ENCODE assay signal across 26 mouse cellular contexts in the genomic region with DNA sequence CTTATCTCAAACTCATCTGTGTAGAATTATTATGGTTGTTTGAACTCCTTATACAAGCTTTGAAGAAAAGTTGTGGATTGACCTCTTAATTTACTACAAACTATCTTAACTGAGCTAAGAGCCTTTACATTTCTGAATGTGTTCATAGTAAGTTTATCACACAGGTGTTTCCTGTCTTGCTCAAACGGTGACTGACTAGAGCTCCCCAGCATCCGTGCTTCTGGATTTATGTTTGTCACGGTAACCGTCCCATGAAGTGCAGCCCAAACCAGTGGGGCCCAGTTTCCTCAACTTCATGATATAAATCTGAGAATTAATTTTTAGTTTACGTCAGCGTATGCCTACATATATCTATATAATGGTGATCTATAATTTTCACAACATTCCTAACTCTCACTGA.
DNase-seq lines count a peak whose midpoint lies in the region; ATAC-seq and TF ChIP-seq lines count a peak whose summit lies in the region.
"Had no signal": no experiment of that assay in that cellular context is flagged by ENCODE, and none has a peak within 500 bp of the region (broad histone marks: within the 10 kb centered on the region; RNA-seq: fewer than 3 reads in every experiment).

No protein-coding gene starts in this region.

- H3K36me3 ChIP-seq in forebrain, postnatal 0 days (ENCODE audit: insufficient read depth), result no peaks in the 10 kb centered on the region
- H3K36me3 ChIP-seq in hindbrain, embryonic 12.5 days, result no peaks in the 10 kb centered on the region
- H3K36me3 ChIP-seq: hindbrain, embryonic 15.5 days; limb, embryonic 12.5 days; neural tube, embryonic 12.5 days had no signal

- H3K4me1 ChIP-seq in forebrain, postnatal 0 days (ENCODE audit: insufficient read depth), result no peaks in the 10 kb centered on the region
- no peaks in the 10 kb centered on the region for H3K4me1 ChIP-seq in hindbrain, embryonic 12.5 days
- H3K4me1 ChIP-seq: forebrain, embryonic 13.5 days; hindbrain, embryonic 15.5 days; limb, embryonic 12.5 days; neural tube, embryonic 12.5 days had no signal

- H3K27ac ChIP-seq in forebrain, postnatal 0 days (ENCODE audit: low read depth, low read length), result no peak overlapping the region
- H3K27ac ChIP-seq in hindbrain, embryonic 12.5 days, result no peak overlapping the region
- H3K27ac ChIP-seq: forebrain, embryonic 13.5 days; hindbrain, embryonic 15.5 days; limb, embryonic 12.5 days; neural tube, embryonic 12.5 days had no signal

- no peak overlapping the region for H3K4me3 ChIP-seq in forebrain, postnatal 0 days (ENCODE audit: low read depth, low read length)
- no peak overlapping the region for H3K4me3 ChIP-seq in hindbrain, embryonic 12.5 days
- H3K4me3 ChIP-seq: forebrain, embryonic 13.5 days; heart, embryonic 12.5 days; hindbrain, embryonic 15.5 days; limb, embryonic 12.5 days; megakaryocyte, embryonic 14.5 days; neural tube, embryonic 12.5 days had no signal

- no peak for TF ChIP-seq CTCF in forebrain, postnatal 0 days (IDR thresholded peaks at IDR 0.05; ENCODE audit: low read depth)

- H3K27me3 ChIP-seq in forebrain, postnatal 0 days (ENCODE audit: insufficient read depth, low read length), result no peaks in the 10 kb centered on the region
- H3K27me3 ChIP-seq in hindbrain, embryonic 12.5 days, result no peaks in the 10 kb centered on the region
- H3K27me3 ChIP-seq: forebrain, embryonic 13.5 days; heart, embryonic 12.5 days; hindbrain, embryonic 15.5 days; limb, embryonic 12.5 days; megakaryocyte, embryonic 14.5 days; neural tube, embryonic 12.5 days had no signal

- no peak overlapping the region for H3K9ac ChIP-seq in forebrain, postnatal 0 days
- no peak overlapping the region for H3K9ac ChIP-seq in hindbrain, embryonic 12.5 days
- H3K9ac ChIP-seq: forebrain, embryonic 13.5 days; heart, embryonic 12.5 days; hindbrain, embryonic 15.5 days; limb, embryonic 12.5 days; liver, postnatal 0 days; neural tube, embryonic 12.5 days had no signal

- H3K9me3 ChIP-seq in forebrain, postnatal 0 days (ENCODE audit: low read length), result no peaks in the 10 kb centered on the region
- no peaks in the 10 kb centered on the region for H3K9me3 ChIP-seq in hindbrain, embryonic 12.5 days (replicated peaks)
- H3K9me3 ChIP-seq: forebrain, embryonic 13.5 days; heart, embryonic 12.5 days; hindbrain, embryonic 15.5 days; limb, embryonic 12.5 days; megakaryocyte, embryonic 14.5 days; neural tube, embryonic 12.5 days had no signal

- peak; percentile 72 for ATAC-seq in granulocyte monocyte progenitor cell, adult 5-6 weeks (replicated peaks; ENCODE audit: poor library complexity, severe bottlenecking)
- no peak for ATAC-seq in forebrain, postnatal 0 days
- ATAC-seq in hindbrain, embryonic 12.5 days (ENCODE audit: low FRiP score), result no peak
- ATAC-seq: forebrain, embryonic 13.5 days; intestine, embryonic 16.5 days; liver, postnatal 0 days had no signal

- H3K4me2 ChIP-seq in forebrain, postnatal 0 days (ENCODE audit: low read depth), result no peak overlapping the region
- no peak overlapping the region for H3K4me2 ChIP-seq in hindbrain, embryonic 12.5 days (replicated peaks)
- H3K4me2 ChIP-seq: forebrain, embryonic 13.5 days; heart, embryonic 12.5 days; hindbrain, embryonic 15.5 days; limb, embryonic 12.5 days; liver, embryonic 11.5 days; neural tube, embryonic 12.5 days had no signal

- 95% methylated on average over 6 of the region's 6 CpGs for WGBS in forebrain, postnatal 0 days
- WGBS in hindbrain, embryonic 12.5 days, result 92% methylated on average over 6 of the region's 6 CpGs

- peak; percentile 48 for DNase-seq in CD4-positive, CD25-positive, alpha-beta regulatory T cell, adult 2 months (ENCODE audit: low read depth, low spot score)
- DNase-seq in naive thymus-derived CD4-positive, alpha-beta T cell, adult 2 months (ENCODE audit: low read depth), result peak; percentile 29
- DNase-seq in thymus, postnatal 25 days, result peak; percentile 41
- no peak for DNase-seq in forebrain, postnatal 0 days
- no peak for DNase-seq in cerebellum, postnatal 10 days
- no peak for DNase-seq in cerebellum, adult 9-10 months
- DNase-seq: adrenal gland, adult 2 months; cerebellum, adult 11 months; cerebellum, postnatal 14 days; heart, postnatal 14 days; kidney, adult 9 months; kidney, postnatal 25 days; liver, postnatal 0 days; lung, postnatal 10 days; midbrain, embryonic 14.5 days; retina, postnatal 1 day had no signal

Comparison
In these comparisons a context has a peak if more than half of its experiments do, and no peak if none do; other contexts are left out.
1. DNase-seq: peak in CD4-positive, CD25-positive, alpha-beta regulatory T cell, adult 2 months (single experiment), naive thymus-derived CD4-positive, alpha-beta T cell, adult 2 months (single experiment) and thymus, postnatal 25 days (single experiment); none in forebrain, postnatal 0 days (single experiment), cerebellum, postnatal 10 days (0 of 2) and cerebellum, adult 9-10 months (single experiment).